Mouse (Mus musculus) G1E (cell line): Measurements from ENCODE around the gene Il1rl2. TPM values are rescaled to one million over a fixed set of nuclear protein-coding genes. Genes with fewer than 3 reads are reported as not detected.

Experiments used
- ATAC-seq: 2 replicates; pipeline ENCODE4 v1.8.0; 2016; ENCODE audit warnings: mild to moderate bottlenecking; ENCODE audit not compliant: insufficient number of reproducible peaks, poor library complexity, low FRiP score, severe bottlenecking; ENCODE audit errors: extremely low read depth
- DNase-seq: peaks from one replicate; pipeline ENCODE4 v3.0.0; 2012; ENCODE audit warnings: low spot score
- H3K27me3 ChIP-seq: 2 replicates; pipeline ENCODE4 v1.6.1; 2012; ENCODE audit warnings: mild to moderate bottlenecking, low read length, inconsistent platforms; ENCODE audit not compliant: insufficient read depth
- H3K36me3 ChIP-seq: replicated peaks from 2 replicates; pipeline ENCODE3; 2012; ENCODE audit warnings: mild to moderate bottlenecking, inconsistent platforms
- H3K4me1 ChIP-seq: 2 replicates; pipeline ENCODE4 v1.6.1; 2012; ENCODE audit warnings: low read depth, low read length, inconsistent platforms, mixed read lengths; ENCODE audit not compliant: insufficient read depth
- H3K4me3 ChIP-seq: 2 replicates; pipeline ENCODE4 v1.5.1; 2012; ENCODE audit warnings: low read depth, mild to moderate bottlenecking, inconsistent platforms, low read length, moderate library complexity, mixed read lengths
- H3K9me3 ChIP-seq: replicated peaks from 2 replicates; pipeline ENCODE4 v1.6.1; 2012; ENCODE audit warnings: inconsistent platforms
- CTCF ChIP-seq: IDR thresholded peaks from 2 replicates; pipeline ENCODE4 v1.5.1; 2012; ENCODE audit warnings: low read depth, low read length, inconsistent platforms, mixed read lengths
- GATA1 ChIP-seq: IDR thresholded peaks from 2 replicates; pipeline ENCODE4 v1.6.1; 2012; ENCODE audit warnings: borderline replicate concordance, low read length, inconsistent platforms, mixed read lengths
- GATA2 ChIP-seq: IDR thresholded peaks from 2 replicates; pipeline ENCODE4 v1.6.1; 2012; ENCODE audit warnings: low read depth, low read length, inconsistent platforms, borderline replicate concordance
- POLR2AphosphoS5 ChIP-seq: IDR thresholded peaks from 2 replicates; pipeline ENCODE4 v1.6.1; 2012; ENCODE audit warnings: low read depth, low read length, inconsistent platforms; ENCODE audit not compliant: insufficient replicate concordance
- TAL1 ChIP-seq: conservative IDR thresholded peaks from 2 replicates; pipeline ENCODE4 v1.6.1; 2012; ENCODE audit warnings: low read depth, low read length, inconsistent platforms, mixed read lengths
- polyA plus RNA-seq: library from polyadenylated mRNA; stranded (reverse); fragments of >175 nt; gene quantifications from 2 replicates; pipeline ENCODE4 v1.2.3, GENCODE M21; 2012
- total RNA-seq, 2 experiments: library from RNA; stranded (forward) in 1 of 2; stranded (reverse) in 1 of 2; fragments of 200-1000 nt in 1 of 2; fragments of >200 nt in 1 of 2; fragmentation: Nextera tagmentation in 1 of 2; gene quantifications; 2 replicates each; pipeline ENCODE4 v1.2.3; 2014 to 2017

The Il1rl2 gene
- total and polyA plus RNA-seq, 3 experiments: 0.02 to 0.83 (median 0.33) TPM

GRCm38 (mm10) chr1:40330181-40330580 lies 5.8 kb downstream of the Il1rl2 start:
- ATAC-seq (no peak), DNase-seq (no peak)
- TF ChIP-seq POLR2AphosphoS5 (no peak), CTCF (no peak), GATA2 (no peak), GATA1 (no peak), TAL1 (no peak)
- H3K9me3 ChIP-seq: no peaks in the 10 kb centered on the region
- H3K36me3 ChIP-seq: no peaks in the 10 kb centered on the region
- H3K4me1 ChIP-seq: peaks cover 16% of the 10 kb centered on the region
- peaks cover 14% of the 10 kb centered on the region for H3K27me3 ChIP-seq
- H3K4me3 ChIP-seq: no peak overlapping the region

- peaks cover 7% of the 10 kb centered on the region for H3K9me3 ChIP-seq
- peaks cover 36% of the 10 kb centered on the region for H3K4me1 ChIP-seq
- H3K4me3 ChIP-seq: no peak overlapping the region
- H3K27me3 ChIP-seq: no peaks in the 10 kb centered on the region
- TF ChIP-seq CTCF: no peak
- TF ChIP-seq GATA1: no peak
- no peak for TF ChIP-seq GATA2
- no peak for TF ChIP-seq POLR2AphosphoS5
- no peak for TF ChIP-seq TAL1
- no peaks in the 10 kb centered on the region for H3K36me3 ChIP-seq
- ATAC-seq (no peak), DNase-seq (no peak)
Observed at GRCm38 (mm10) chr1:40339346-40339745, 14.9 kb downstream of the Il1rl2 start.

- H3K36me3 ChIP-seq: no peaks in the 10 kb centered on the region
- H3K4me1 ChIP-seq: peaks cover 36% of the 10 kb centered on the region
- DNase-seq (peak; percentile 48), ATAC-seq (peak; percentile 80)
- peaks cover 7% of the 10 kb centered on the region for H3K9me3 ChIP-seq
- H3K27me3 ChIP-seq: no peaks in the 10 kb centered on the region
- TF ChIP-seq TAL1: peak; percentile 56
- no peak for TF ChIP-seq GATA2
- no peak for TF ChIP-seq CTCF
- no peak for TF ChIP-seq POLR2AphosphoS5
- TF ChIP-seq GATA1: no peak
- H3K4me3 ChIP-seq: no peak overlapping the region
Observed at GRCm38 (mm10) chr1:40340102-40340501, 15.7 kb downstream of the Il1rl2 start.

GRCm38 (mm10) chr1:40352158-40352903 lies 27.9 kb downstream of the Il1rl2 start:
- H3K4me1 ChIP-seq: peaks cover 71% of the 10 kb centered on the region
- peak; percentile 60 for ATAC-seq
- TF ChIP-seq TAL1 (peak; percentile 48; the same call in 1 of the 2 replicates), CTCF (no peak), GATA1 (no peak), POLR2AphosphoS5 (no peak)

GRCm38 (mm10) chr1:40352904-40353286 lies 28.5 kb downstream of the Il1rl2 start:
- no peaks in the 10 kb centered on the region for H3K27me3 ChIP-seq
- DNase-seq: no peak
- TF ChIP-seq GATA2 (no peak), TAL1 (no peak), GATA1 (no peak), POLR2AphosphoS5 (no peak), CTCF (no peak)
- H3K4me1 ChIP-seq: peaks cover 76% of the 10 kb centered on the region
- no peak for ATAC-seq
- H3K9me3 ChIP-seq: no peaks in the 10 kb centered on the region
- no peaks in the 10 kb centered on the region for H3K36me3 ChIP-seq
- no peak overlapping the region for H3K4me3 ChIP-seq

More at GRCm38 (mm10) chr1:40352158-40352903, 27.9 kb downstream of the Il1rl2 start:
- no peak overlapping the region; the same call in 1 of the 2 replicates for H3K4me3 ChIP-seq
- H3K36me3 ChIP-seq: no peaks in the 10 kb centered on the region
- H3K9me3 ChIP-seq: no peaks in the 10 kb centered on the region
- DNase-seq: peak; percentile 34
- no peaks in the 10 kb centered on the region for H3K27me3 ChIP-seq

GRCm38 (mm10) chr1:40354665-40355064 lies 30.3 kb downstream of the Il1rl2 start:
- no peak overlapping the region; the same call in 1 of the 2 replicates for H3K4me3 ChIP-seq
- H3K27me3 ChIP-seq: no peaks in the 10 kb centered on the region
- TF ChIP-seq POLR2AphosphoS5 (no peak), CTCF (no peak), GATA1 (no peak), GATA2 (no peak), TAL1 (no peak)
- H3K4me1 ChIP-seq: peaks cover 93% of the 10 kb centered on the region
- H3K9me3 ChIP-seq: no peaks in the 10 kb centered on the region
- no peaks in the 10 kb centered on the region for H3K36me3 ChIP-seq
- ATAC-seq: no peak
- no peak for DNase-seq
